Mouse (Mus musculus) limb, embryonic 11.5 days (tissue): ENCODE results near the gene Cfdp1. TPM values are rescaled to one million over a fixed set of nuclear protein-coding genes. Genes with fewer than 3 reads are reported as not detected.
A peak's percentile ranks its signal among the peaks of the same experiment; 100 is the strongest.

Experiments used
- ATAC-seq: fragments of 200-750 bp; cut with Nextera tagmentation; 2 replicates; pipeline ENCODE4 v1.8.0; 2017; ENCODE audit warnings: low read depth; ENCODE audit not compliant: insufficient number of reproducible peaks, low FRiP score, low TSS enrichment
- DNase-seq: peaks from one replicate; pipeline ENCODE4 v3.0.0-alpha.2; 2015; ENCODE audit warnings: low spot score
- H3K27ac ChIP-seq: fragments of 300-500 bp; sonication (generic); replicated peaks from 2 replicates; pipeline ENCODE4 v1.5.1; 2014; ENCODE audit warnings: low read depth, mild to moderate bottlenecking, low read length
- H3K27me3 ChIP-seq: fragments of 300-500 bp; sonication (generic); 2 replicates; pipeline ENCODE4 v1.6.1; 2014; ENCODE audit warnings: mild to moderate bottlenecking, low read length, mixed read lengths; ENCODE audit not compliant: control insufficient read depth, insufficient read depth
- H3K36me3 ChIP-seq: fragments of 300-500 bp; sonication (generic); 2 replicates; pipeline ENCODE4 v1.6.1; 2014; ENCODE audit warnings: mild to moderate bottlenecking, low read length, moderate library complexity, mixed read lengths; ENCODE audit not compliant: control insufficient read depth, insufficient read depth
- H3K4me1 ChIP-seq: fragments of 300-500 bp; sonication (generic); 2 replicates; pipeline ENCODE4 v1.6.1; 2014; ENCODE audit warnings: low read length, mixed read lengths; ENCODE audit not compliant: control insufficient read depth, insufficient read depth
- H3K4me2 ChIP-seq: fragments of 300-500 bp; sonication (generic); 2 replicates; pipeline ENCODE4 v1.6.1; 2014; ENCODE audit warnings: low read depth, mild to moderate bottlenecking, moderate library complexity; ENCODE audit not compliant: severe bottlenecking
- H3K4me3 ChIP-seq: fragments of 300-500 bp; sonication (generic); 2 replicates; pipeline ENCODE4 v1.5.1; 2014; ENCODE audit warnings: low read depth, low read length
- H3K9ac ChIP-seq: fragments of 300-500 bp; sonication (generic); 2 replicates; pipeline ENCODE4 v1.6.1; 2014; ENCODE audit warnings: mild to moderate bottlenecking, low read length
- H3K9me3 ChIP-seq: fragments of 300-500 bp; sonication (generic); 2 replicates; pipeline ENCODE4 v1.6.1; 2016; ENCODE audit warnings: low read length; ENCODE audit not compliant: control insufficient read depth
- WGBS: fragments of 180-500 bp; shearing (Covaris S2); extraction: QIAGEN DNeasy Blood & Tissue Kit; methylation state at CpG from one replicate; pipeline ENCODE4 v1.1.7; 2014; 5-methylcytosine and 5-hydroxymethylcytosine counted together
- polyA plus RNA-seq: library from polyadenylated mRNA; unstranded; fragments of >200 nt; fragmentation: Nextera tagmentation; extraction: Ambion mirVana; gene quantifications from 2 replicates; pipeline ENCODE4 v1.2.1, GENCODE M21; 2014

The Cfdp1 gene
- polyA plus RNA-seq, 1 experiment from 2014 or later: 268 TPM

GRCm38 (mm10) chr8:111742261-111743037, 111.6 kb downstream of the Cfdp1 start:
- H3K9me3 ChIP-seq: no peaks in the 10 kb centered on the region
- H3K4me2 ChIP-seq: peak overlapping the region; percentile 70
- no peak for DNase-seq
- H3K27me3 ChIP-seq: no peaks in the 10 kb centered on the region
- WGBS: 40% methylated on average over 11 of the region's 11 CpGs
- H3K4me1 ChIP-seq: peaks cover 39% of the 10 kb centered on the region
- no peaks in the 10 kb centered on the region; the same call in 1 of the 2 replicates for H3K36me3 ChIP-seq
- peak overlapping the region; percentile 7 for H3K9ac ChIP-seq
- no peak for ATAC-seq
- peak overlapping the region; percentile 92 for H3K4me3 ChIP-seq
- H3K27ac ChIP-seq: no peak overlapping the region

GRCm38 (mm10) chr8:111741556-111741955, 112.5 kb downstream of the Cfdp1 start:
- ATAC-seq (no peak), DNase-seq (no peak)
- Histone ChIP-seq H3K27ac (no peak overlapping the region), H3K4me1 (peaks cover 41% of the 10 kb centered on the region), H3K4me3 (no peak overlapping the region), H3K9me3 (no peaks in the 10 kb centered on the region), H3K36me3 (no peaks in the 10 kb centered on the region; the same call in 1 of the 2 replicates), H3K27me3 (no peaks in the 10 kb centered on the region), H3K9ac (no peak overlapping the region), H3K4me2 (no peak overlapping the region; the same call in 1 of the 2 replicates)
- WGBS: 87% methylated on average over 6 of the region's 6 CpGs

GRCm38 (mm10) chr8:111740994-111741393, 113.1 kb downstream of the Cfdp1 start:
- Histone ChIP-seq H3K27ac (no peak overlapping the region), H3K4me3 (no peak overlapping the region), H3K27me3 (no peaks in the 10 kb centered on the region), H3K4me2 (no peak overlapping the region), H3K9me3 (no peaks in the 10 kb centered on the region), H3K9ac (no peak overlapping the region), H3K4me1 (peaks cover 46% of the 10 kb centered on the region), H3K36me3 (no peaks in the 10 kb centered on the region; the same call in 1 of the 2 replicates)
- WGBS: 88% methylated on average over 8 of the region's 8 CpGs
- no peak for DNase-seq
- no peak for ATAC-seq

GRCm38 (mm10) chr8:111740301-111740711, 113.8 kb downstream of the Cfdp1 start:
- Histone ChIP-seq H3K27ac (no peak overlapping the region), H3K27me3 (no peaks in the 10 kb centered on the region), H3K4me1 (peaks cover 46% of the 10 kb centered on the region), H3K36me3 (no peaks in the 10 kb centered on the region; the same call in 1 of the 2 replicates), H3K4me3 (no peak overlapping the region), H3K4me2 (no peak overlapping the region), H3K9me3 (no peaks in the 10 kb centered on the region), H3K9ac (no peak overlapping the region)
- no peak for ATAC-seq
- 73% methylated on average over 7 of the region's 7 CpGs for WGBS
- no peak for DNase-seq

GRCm38 (mm10) chr8:111739604-111740003, 114.5 kb downstream of the Cfdp1 start:
- H3K9me3 ChIP-seq: no peaks in the 10 kb centered on the region
- no peaks in the 10 kb centered on the region for H3K27me3 ChIP-seq
- no peaks in the 10 kb centered on the region; the same call in 1 of the 2 replicates for H3K36me3 ChIP-seq
- DNase-seq: no peak
- H3K9ac ChIP-seq: no peak overlapping the region
- H3K4me2 ChIP-seq: no peak overlapping the region
- no peak overlapping the region for H3K27ac ChIP-seq
- no peak overlapping the region for H3K4me3 ChIP-seq
- ATAC-seq: no peak
- peaks cover 50% of the 10 kb centered on the region for H3K4me1 ChIP-seq
- WGBS: 53% methylated on average over 7 of the region's 7 CpGs

- no peak for ATAC-seq
- H3K4me1 ChIP-seq: peaks cover 55% of the 10 kb centered on the region
- H3K9ac ChIP-seq: no peak overlapping the region
- H3K36me3 ChIP-seq: no peaks in the 10 kb centered on the region; the same call in 1 of the 2 replicates
- no peak overlapping the region for H3K27ac ChIP-seq
- no peak overlapping the region for H3K4me2 ChIP-seq
- no peak for DNase-seq
- no peak overlapping the region for H3K4me3 ChIP-seq
- no peaks in the 10 kb centered on the region for H3K27me3 ChIP-seq
- 86% methylated on average over 6 of the region's 6 CpGs for WGBS
- H3K9me3 ChIP-seq: no peaks in the 10 kb centered on the region
These were observed 115.2 kb downstream of the Cfdp1 start for GRCm38 (mm10) chr8:111738867-111739266.

- no peaks in the 10 kb centered on the region for H3K27me3 ChIP-seq
- H3K4me1 ChIP-seq: peaks cover 57% of the 10 kb centered on the region
- DNase-seq: no peak
- H3K9ac ChIP-seq: no peak overlapping the region
- no peak overlapping the region for H3K4me3 ChIP-seq
- H3K27ac ChIP-seq: no peak overlapping the region
- H3K36me3 ChIP-seq: no peaks in the 10 kb centered on the region; the same call in 1 of the 2 replicates
- 44% methylated on average over 7 of the region's 7 CpGs for WGBS
- ATAC-seq: no peak
- no peak overlapping the region for H3K4me2 ChIP-seq
- H3K9me3 ChIP-seq: no peaks in the 10 kb centered on the region
These were observed 117.8 kb downstream of the Cfdp1 start for GRCm38 (mm10) chr8:111736321-111736720.

GRCm38 (mm10) chr8:111735791-111736190, 118.3 kb downstream of the Cfdp1 start:
- no peak for ATAC-seq
- Histone ChIP-seq H3K4me2 (no peak overlapping the region), H3K9ac (no peak overlapping the region), H3K36me3 (no peaks in the 10 kb centered on the region; the same call in 1 of the 2 replicates), H3K4me3 (no peak overlapping the region), H3K27me3 (no peaks in the 10 kb centered on the region), H3K9me3 (no peaks in the 10 kb centered on the region), H3K27ac (no peak overlapping the region; the same call in none of the 2 replicates), H3K4me1 (peaks cover 60% of the 10 kb centered on the region)
- DNase-seq: no peak
- WGBS: 69% methylated on average over 4 of the region's 4 CpGs
